Mouse (Mus musculus): ENCODE results near the gene Zfp592. TPM values are rescaled to one million over a fixed set of nuclear protein-coding genes. Genes with fewer than 3 reads are reported as not detected.

The Zfp592 gene
- polyA plus RNA-seq, 1 experiment from 2014 or later = 15.0 TPM

DNA sequence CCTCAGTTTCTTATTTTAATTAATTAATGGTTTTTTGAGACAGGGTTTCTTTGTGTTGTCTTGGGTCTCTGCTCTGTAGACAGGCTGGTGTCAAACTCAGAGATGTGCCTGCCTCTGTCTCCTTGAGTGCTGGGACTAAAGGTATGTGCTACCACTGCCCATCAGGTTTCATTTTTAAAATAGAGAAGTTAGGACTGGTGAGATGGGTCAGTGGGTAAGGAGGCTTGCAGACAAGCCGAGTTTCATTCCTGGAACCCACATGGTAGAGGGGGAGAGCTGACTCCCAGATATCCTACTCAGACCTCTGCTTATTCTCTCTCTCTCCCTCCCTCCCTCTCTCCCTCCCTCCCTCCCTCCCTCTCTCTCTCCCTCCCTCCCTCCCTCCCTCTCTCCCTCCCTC, 12.5 kb downstream of the Zfp592 start:
- Histone ChIP-seq H3K27ac (no peak overlapping the region), H3K79me2 (ENCODE audit: inconsistent target) (peaks cover 100% of the 10 kb centered on the region), H3K4me3 (ENCODE audit: inconsistent target) (no peak overlapping the region), H3K36me3 (ENCODE audit: inconsistent target) (peaks cover 6% of the 10 kb centered on the region; the same call in 1 of the 2 replicates)
- 0% methylated on average over 1 of the region's 1 CpGs for WGBS (ENCODE audit: missing documents)

DNA sequence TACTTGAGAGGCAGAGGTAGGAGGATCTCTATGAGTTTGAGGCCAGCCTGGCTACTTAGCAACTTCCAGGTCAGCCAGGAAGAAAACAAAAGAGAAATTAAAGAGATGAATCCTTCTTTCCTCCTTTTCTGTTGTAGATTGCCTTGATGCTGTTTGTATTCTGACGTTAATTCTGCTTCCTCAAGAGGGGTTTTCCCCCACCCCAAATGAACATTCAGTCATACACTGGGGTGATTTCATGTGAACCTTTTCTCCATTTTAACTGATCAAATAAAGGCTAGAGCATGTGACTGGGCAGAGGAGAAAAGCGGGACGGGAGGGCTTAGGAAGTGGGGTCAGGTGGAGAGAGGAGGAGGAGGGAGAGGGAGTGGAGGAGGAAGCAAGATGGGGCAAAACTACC, 14.8 kb downstream of the Zfp592 start:
- H3K36me3 ChIP-seq (ENCODE audit: inconsistent target) = peaks cover 18% of the 10 kb centered on the region
- H3K79me2 ChIP-seq (ENCODE audit: inconsistent target) = peaks cover 100% of the 10 kb centered on the region
- 78% methylated on average over 3 of the region's 3 CpGs for WGBS (ENCODE audit: missing documents)
- no peak overlapping the region for H3K27ac ChIP-seq
- no peak overlapping the region for H3K4me3 ChIP-seq (ENCODE audit: inconsistent target)

DNA sequence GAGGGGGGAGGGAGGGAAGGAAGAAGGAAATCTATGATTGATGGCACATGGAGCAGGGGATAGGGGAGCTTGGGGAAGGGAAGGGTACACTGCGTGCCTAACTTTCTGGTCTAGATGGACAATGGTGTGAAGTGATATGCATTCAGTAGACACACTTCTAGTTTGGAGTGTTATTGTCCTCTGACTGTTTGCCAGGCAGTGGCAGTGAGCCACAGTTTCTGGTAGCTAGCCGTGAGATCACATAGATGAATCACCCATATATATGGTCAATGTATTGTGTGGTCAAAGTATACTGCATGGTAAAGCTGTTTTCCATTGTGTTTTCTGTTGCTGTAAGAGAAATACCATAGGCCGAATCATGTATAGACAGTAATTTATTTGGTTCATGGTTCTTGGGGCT, 18.1 kb downstream of the Zfp592 start:
- 100% methylated on average over 3 of the region's 3 CpGs for WGBS (ENCODE audit: missing documents)

DNA sequence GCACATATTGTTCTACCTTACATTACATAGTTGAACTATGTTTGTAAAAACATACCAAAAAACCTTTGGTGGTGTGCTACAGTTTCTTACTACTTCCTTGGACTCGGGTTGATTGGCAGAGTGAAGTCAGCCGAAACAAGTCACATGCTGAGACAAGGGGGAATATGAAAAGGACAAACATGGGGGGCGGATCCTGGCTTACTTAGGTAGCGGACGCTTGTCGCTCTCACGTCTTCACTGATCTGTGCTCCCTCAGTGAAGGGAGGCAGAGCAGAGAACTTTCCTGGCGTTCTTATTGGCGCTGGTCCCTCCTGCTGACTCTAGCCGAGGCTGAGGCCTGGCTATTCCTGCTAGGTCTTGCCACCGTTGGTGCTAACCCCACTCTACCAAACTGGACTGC, 26.8 kb downstream of the Zfp592 start:
- WGBS (ENCODE audit: missing documents) = 90% methylated on average over 11 of the region's 11 CpGs

More for the DNA sequence above, 18.1 kb downstream of the Zfp592 start:
- Histone ChIP-seq H3K27ac (no peak overlapping the region), H3K4me3 (ENCODE audit: inconsistent target) (no peak overlapping the region), H3K79me2 (ENCODE audit: inconsistent target) (peaks cover 100% of the 10 kb centered on the region), H3K36me3 (ENCODE audit: inconsistent target) (peaks cover 18% of the 10 kb centered on the region)

DNA sequence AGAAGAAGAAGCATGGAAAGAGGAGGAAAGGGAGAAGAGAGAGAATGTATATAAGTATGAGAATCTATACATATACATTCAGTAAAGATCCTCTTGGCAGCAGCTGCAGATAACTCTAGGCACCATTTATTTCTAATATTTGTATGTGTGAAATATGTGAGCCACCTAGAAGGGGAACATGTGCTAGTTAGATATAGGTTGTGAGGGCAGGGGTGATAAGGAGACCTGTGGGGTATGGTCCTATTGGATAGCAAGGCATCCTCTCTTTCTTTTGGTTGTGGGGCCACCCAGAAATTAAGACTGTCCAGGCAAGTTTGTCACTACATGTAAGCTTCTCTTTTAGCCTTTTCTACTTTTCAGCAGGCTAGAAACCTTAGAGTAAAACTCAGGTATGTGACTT, 29.2 kb downstream of the Zfp592 start:
- Histone ChIP-seq H3K79me2 (ENCODE audit: inconsistent target) (peaks cover 53% of the 10 kb centered on the region), H3K36me3 (ENCODE audit: inconsistent target) (peaks cover 48% of the 10 kb centered on the region), H3K27ac (no peak overlapping the region), H3K4me3 (ENCODE audit: inconsistent target) (no peak overlapping the region)

More for the DNA sequence above, 26.8 kb downstream of the Zfp592 start:
- H3K4me3 ChIP-seq (ENCODE audit: inconsistent target) = no peak overlapping the region
- peaks cover 64% of the 10 kb centered on the region for H3K79me2 ChIP-seq (ENCODE audit: inconsistent target)
- peaks cover 27% of the 10 kb centered on the region for H3K36me3 ChIP-seq (ENCODE audit: inconsistent target)
- H3K27ac ChIP-seq = no peak overlapping the region

DNA sequence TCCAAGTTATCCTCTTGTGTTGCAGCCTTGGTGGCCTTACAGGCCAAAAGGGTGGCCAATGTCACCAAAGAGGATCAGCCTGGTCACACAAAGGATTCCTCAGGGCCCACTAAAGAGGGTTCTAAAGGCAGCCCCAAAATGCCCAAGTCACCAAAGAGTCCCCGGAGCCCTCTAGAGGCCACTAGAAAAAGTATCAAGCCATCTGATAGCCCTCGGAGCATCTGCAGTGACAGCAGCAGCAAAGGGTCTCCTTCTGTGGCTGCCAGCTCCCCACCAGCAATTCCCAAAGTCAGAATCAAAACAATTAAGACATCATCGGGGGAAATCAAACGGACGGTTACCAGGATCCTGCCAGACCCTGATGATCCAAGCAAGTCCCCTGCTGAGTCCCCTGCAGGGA, 30.6 kb downstream of the Zfp592 start:
- Histone ChIP-seq H3K4me3 (ENCODE audit: inconsistent target) (no peak overlapping the region), H3K27ac (no peak overlapping the region), H3K79me2 (ENCODE audit: inconsistent target) (peaks cover 42% of the 10 kb centered on the region), H3K36me3 (ENCODE audit: inconsistent target) (peaks cover 62% of the 10 kb centered on the region)
- 87% methylated on average over 5 of the region's 5 CpGs for WGBS (ENCODE audit: missing documents)

DNA sequence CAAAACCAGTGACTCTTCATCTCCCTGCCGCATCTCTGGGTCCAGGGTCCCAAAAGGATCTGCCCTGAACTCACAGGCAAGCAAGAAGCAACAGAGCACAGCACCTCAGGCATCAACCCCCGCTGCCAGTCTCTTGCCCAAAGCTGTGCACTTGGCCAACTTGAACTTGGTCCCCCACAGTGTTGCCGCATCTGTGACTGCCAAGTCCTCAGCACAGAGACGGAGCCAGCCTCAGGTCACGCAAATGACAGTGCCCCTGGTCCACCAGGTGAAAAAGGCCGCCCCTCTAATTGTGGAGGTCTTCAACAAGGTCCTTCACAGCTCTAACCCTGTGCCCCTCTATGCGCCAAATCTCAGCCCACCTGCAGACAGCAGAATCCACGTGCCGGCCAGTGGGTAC, 31.2 kb downstream of the Zfp592 start:
- no peak overlapping the region for H3K27ac ChIP-seq
- peaks cover 36% of the 10 kb centered on the region for H3K79me2 ChIP-seq (ENCODE audit: inconsistent target)
- 95% methylated on average over 9 of the region's 9 CpGs for WGBS (ENCODE audit: missing documents)
- H3K36me3 ChIP-seq (ENCODE audit: inconsistent target) = peaks cover 67% of the 10 kb centered on the region
- no peak overlapping the region for H3K4me3 ChIP-seq (ENCODE audit: inconsistent target)

DNA sequence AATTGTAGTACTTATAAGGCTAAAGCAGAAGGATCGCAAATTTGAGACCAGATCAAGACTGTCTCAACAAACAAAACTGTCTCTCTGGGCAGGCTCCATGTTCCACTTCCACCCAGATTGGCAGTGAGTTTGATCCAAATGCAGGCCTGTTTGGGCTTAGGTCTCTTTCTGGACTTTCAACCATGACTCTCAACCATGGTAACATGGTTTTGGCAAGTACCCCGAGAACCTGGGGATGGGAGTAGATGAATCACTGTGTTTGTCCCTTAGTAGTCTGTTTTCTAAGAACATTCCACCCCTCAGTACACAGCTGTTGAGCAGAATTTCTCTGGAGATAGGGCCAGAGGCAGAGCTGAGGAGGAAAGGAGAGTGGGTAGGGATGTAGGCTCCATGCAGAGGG, 32.3 kb downstream of the Zfp592 start:
- Histone ChIP-seq H3K4me3 (ENCODE audit: inconsistent target) (no peak overlapping the region), H3K79me2 (ENCODE audit: inconsistent target) (peaks cover 27% of the 10 kb centered on the region; the same call in 1 of the 2 replicates), H3K36me3 (ENCODE audit: inconsistent target) (peaks cover 78% of the 10 kb centered on the region), H3K27ac (no peak overlapping the region)
- 93% methylated on average over 2 of the region's 2 CpGs for WGBS (ENCODE audit: missing documents)

DNA sequence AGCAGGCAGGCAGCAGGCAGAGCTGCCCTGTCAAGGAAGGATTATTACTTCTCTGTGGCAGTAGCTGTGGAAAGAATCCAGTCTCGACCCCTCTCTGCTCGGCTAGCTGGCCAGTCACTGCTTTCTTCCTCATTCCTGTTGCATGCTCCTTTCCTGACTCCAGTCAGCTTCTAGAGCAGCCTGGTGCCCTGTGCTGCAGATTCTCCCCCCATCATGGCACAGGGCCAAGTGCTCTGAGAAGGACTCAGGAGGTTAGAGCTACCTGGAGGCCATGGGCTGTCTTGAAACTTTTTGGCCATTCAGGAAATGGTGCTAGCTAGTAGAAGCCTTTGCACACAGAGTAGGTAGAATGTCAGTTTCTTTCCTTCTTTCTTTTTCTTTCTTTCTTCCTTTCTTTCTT, 46.2 kb downstream of the Zfp592 start:
- 79% methylated on average over 2 of the region's 2 CpGs for WGBS (ENCODE audit: missing documents)
- H3K36me3 ChIP-seq (ENCODE audit: inconsistent target) = peaks cover 61% of the 10 kb centered on the region
- no peak overlapping the region for H3K4me3 ChIP-seq (ENCODE audit: inconsistent target)
- no peak overlapping the region for H3K27ac ChIP-seq
- no peaks in the 10 kb centered on the region for H3K79me2 ChIP-seq (ENCODE audit: inconsistent target)

DNA sequence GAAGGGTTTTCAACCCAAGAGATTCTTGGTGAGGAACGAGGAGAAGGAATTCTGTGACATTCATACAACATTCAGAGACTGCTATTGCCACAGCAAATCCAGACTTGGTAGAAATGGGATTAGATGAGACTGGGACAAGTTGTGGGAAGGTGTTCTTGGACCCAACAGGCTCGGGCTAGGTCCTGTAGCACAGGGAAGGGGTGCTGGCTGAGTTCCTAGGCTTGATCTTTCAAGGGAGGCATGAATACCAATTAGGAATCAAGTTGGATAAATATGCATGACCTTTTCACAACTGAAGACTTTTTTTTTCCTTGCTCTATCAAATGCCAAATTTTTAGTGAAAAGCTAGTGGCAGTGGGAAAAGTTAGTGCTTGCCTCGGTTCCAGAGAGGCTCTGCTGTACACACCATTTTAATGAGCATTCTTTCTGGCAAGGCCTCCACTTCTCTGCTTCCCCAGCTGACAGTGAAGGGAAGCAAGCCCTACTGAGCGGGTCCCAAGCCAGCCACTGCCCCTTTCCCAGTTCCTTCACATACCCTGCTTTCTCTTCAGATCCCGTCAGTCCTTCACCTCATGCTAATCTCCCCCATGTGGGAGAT, 49.6 kb downstream of the Zfp592 start:
- Histone ChIP-seq H3K27ac (no peak overlapping the region), H3K36me3 (ENCODE audit: inconsistent target) (peaks cover 37% of the 10 kb centered on the region), H3K79me2 (ENCODE audit: inconsistent target) (no peaks in the 10 kb centered on the region), H3K4me3 (ENCODE audit: inconsistent target) (no peak overlapping the region)
- 92% methylated on average over 5 of the region's 5 CpGs for WGBS (ENCODE audit: missing documents)

DNA sequence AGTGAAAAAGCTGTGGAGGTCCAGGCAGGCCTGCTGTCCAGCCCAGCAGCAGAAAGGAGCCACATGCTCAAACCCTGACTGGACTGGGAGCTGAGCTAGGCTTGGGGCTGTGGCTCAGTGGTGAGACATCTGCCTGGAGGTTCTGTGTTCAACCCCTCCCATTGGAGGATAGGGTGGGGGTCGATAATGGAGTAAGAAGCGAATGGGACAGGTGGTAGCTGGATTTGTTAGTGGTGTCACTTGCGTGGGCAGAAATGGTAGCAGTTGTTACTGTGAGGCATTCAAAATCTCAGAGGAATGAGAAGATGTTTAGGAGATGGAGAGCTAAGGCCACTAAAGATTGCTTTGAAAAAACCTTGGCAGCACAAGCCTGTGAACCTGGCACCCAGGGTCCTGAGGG, 54.4 kb downstream of the Zfp592 start:
- H3K36me3 ChIP-seq (ENCODE audit: inconsistent target) = no peaks in the 10 kb centered on the region
- H3K79me2 ChIP-seq (ENCODE audit: inconsistent target) = no peaks in the 10 kb centered on the region
- no peak overlapping the region for H3K4me3 ChIP-seq (ENCODE audit: inconsistent target)
- no peak overlapping the region for H3K27ac ChIP-seq
- 93% methylated on average over 3 of the region's 3 CpGs for WGBS (ENCODE audit: missing documents)

DNA sequence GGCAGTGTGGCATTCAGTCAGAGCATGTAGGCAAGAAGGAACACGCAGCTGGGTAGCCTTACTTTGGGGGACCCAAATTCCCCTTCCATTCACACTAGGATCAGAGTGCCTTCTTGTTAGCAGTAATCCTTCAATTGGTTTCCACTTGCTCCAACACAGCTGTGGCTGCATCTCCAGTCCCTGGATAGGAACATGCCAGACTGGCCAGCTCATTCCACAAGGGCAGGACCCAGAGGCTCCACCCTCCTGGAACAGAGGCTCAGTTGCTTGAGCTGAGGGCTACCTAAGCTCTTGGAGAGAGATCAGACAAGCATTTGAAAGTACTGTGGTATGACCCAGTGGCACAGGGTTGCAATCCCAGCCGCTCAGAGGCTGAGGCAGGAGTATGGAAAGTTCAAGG, 55.0 kb downstream of the Zfp592 start:
- Histone ChIP-seq H3K36me3 (ENCODE audit: inconsistent target) (no peaks in the 10 kb centered on the region), H3K4me3 (ENCODE audit: inconsistent target) (no peak overlapping the region), H3K27ac (no peak overlapping the region), H3K79me2 (ENCODE audit: inconsistent target) (no peaks in the 10 kb centered on the region)
- 100% methylated on average over 2 of the region's 2 CpGs for WGBS (ENCODE audit: missing documents)

DNA sequence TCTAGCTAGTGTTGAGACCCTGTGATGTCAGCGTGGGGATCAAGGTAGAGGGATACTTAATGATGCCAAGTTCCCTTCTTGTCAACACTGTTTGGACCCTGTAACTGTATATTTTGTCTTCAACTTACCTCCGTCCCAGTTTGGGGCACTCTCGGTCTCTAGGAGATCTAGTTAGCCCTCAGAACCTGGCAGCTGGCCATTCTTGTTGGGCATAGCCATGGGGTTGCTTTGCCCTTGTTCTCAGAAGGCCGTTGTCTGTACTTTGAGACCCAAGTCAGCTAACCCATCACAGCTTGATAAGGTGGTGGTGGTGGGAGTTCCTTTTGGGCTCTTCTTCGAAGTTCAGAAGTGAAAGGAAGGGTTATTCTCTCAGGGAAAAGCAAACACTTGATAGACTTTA, 56.5 kb downstream of the Zfp592 start:
- Histone ChIP-seq H3K4me3 (ENCODE audit: inconsistent target) (no peak overlapping the region), H3K36me3 (ENCODE audit: inconsistent target) (no peaks in the 10 kb centered on the region), H3K79me2 (ENCODE audit: inconsistent target) (no peaks in the 10 kb centered on the region), H3K27ac (no peak overlapping the region)
- WGBS (ENCODE audit: missing documents) = 81% methylated on average over 5 of the region's 5 CpGs

DNA sequence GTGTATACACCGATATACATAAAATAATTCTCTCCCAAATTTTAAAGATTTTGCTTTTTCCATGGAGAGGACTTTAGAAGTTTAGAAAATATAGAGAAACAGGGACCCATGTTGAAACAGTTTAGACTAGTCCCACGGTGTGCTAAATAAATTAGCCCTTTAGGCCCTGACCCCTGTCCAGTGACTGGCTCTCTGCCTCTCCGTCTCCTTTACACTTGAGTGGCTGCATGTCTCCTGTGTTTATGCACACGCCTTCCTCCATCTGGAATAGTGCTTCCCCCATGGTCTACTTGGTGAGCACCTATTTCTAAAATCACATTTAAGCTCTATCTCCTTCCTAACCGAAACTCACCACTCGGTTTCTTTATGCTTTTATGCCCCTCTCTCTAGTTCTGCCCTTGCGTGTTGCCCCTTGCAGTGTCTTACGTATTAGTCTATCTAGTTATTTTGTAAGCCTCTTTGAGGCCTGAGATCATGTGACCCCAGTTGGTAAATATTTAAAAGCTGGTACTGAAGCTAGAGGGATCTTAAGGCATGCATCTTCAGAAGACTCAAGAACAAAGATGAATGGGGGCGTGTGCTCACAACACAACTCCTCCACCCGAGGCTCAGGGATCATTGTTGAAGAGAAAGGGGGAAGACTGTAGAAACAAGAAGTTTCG, 62.4 kb downstream of the Zfp592 start:
- no peak overlapping the region for H3K4me3 ChIP-seq (ENCODE audit: inconsistent target)
- WGBS (ENCODE audit: missing documents) = 89% methylated on average over 11 of the region's 11 CpGs

DNA sequence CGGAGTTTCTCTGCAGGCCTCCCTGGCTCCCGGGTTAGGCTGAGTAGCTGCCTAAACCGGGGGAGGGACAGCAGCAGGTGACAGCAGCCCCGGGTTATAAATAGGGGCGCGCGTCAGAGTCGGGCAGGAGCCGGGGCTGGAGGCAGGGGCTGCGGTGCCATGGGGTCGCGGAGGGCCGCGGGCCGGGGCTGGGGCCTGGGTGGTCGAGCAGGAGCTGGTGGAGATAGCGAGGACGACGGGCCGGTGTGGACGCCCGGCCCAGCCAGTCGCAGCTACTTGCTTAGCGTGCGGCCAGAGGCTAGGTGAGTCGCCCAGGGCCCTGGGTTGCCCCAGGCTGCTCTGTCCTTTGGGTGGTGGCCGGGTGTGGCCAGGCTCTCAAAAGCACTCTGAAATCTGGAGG, 64.0 kb downstream of the Zfp592 start, which contains the start of gene Alpk3:
Alpk3 (plus strand) TSS at position 130 of the 400 bp plus-strand sequence.
- no peak within 1 kb of the TSS for H3K4me3 ChIP-seq (ENCODE audit: inconsistent target)

More for the DNA sequence above, 62.4 kb downstream of the Zfp592 start:
- Histone ChIP-seq H3K36me3 (ENCODE audit: inconsistent target) (no peaks in the 10 kb centered on the region), H3K79me2 (ENCODE audit: inconsistent target) (no peaks in the 10 kb centered on the region), H3K27ac (no peak overlapping the region)

More for the DNA sequence above, 64.0 kb downstream of the Zfp592 start, which contains the start of gene Alpk3:
- Histone ChIP-seq H3K27ac (no peak within 1 kb of the TSS), H3K36me3 (ENCODE audit: inconsistent target) (no peaks in the 10 kb centered on the region), H3K79me2 (ENCODE audit: inconsistent target) (no peaks in the 10 kb centered on the region)
- WGBS (ENCODE audit: missing documents) = 83% methylated on average over 26 of the region's 27 CpGs

Measured in macrophage (primary cell).